Mouse (Mus musculus) heart, adult 2 months (tissue): ENCODE measurements around the gene Syce3.

Source experiments
- CTCF ChIP-seq: fragments of 200-600 bp; IDR thresholded peaks from 2 replicates; pipeline ENCODE4 v1.8.1; 2022; ENCODE audit warnings: antibody characterized with exemption, mild to moderate bottlenecking, moderate library complexity
- EP300 ChIP-seq: fragments of 200-500 bp; IDR thresholded peaks from 2 replicates; pipeline ENCODE4 v1.6.1; 2011; ENCODE audit warnings: low read depth, low read length, control low read depth; ENCODE audit not compliant: insufficient read depth
- POLR2A ChIP-seq: fragments of 200-500 bp; IDR thresholded peaks from 2 replicates; pipeline ENCODE4 v1.6.1; 2011; ENCODE audit warnings: mild to moderate bottlenecking, low read depth, low read length, control low read depth; ENCODE audit not compliant: insufficient read depth

GRCm38 (mm10) chr15:89425711-89426121 lies 15.4 kb upstream of the Syce3 start, which contains the start of gene Cpt1b:
- TF ChIP-seq CTCF: no peak
- peak; percentile 87 for TF ChIP-seq EP300
- TF ChIP-seq POLR2A: peak; percentile 85
